Mouse (Mus musculus) bone marrow, adult 2 months (tissue): ENCODE measurements at regions not wholly inside any gene's neighbourhood (a gene's known extent, or its start where the extent isn't known, plus 50 kb on each side); places are given as distances from the start of the nearest gene placed in this dataset.

Experiments used
- CTCF ChIP-seq: fragments of 200-500 bp; IDR thresholded peaks from 2 replicates; pipeline ENCODE4 v1.5.1; 2011; ENCODE audit warnings: low read length, control low read depth; ENCODE audit not compliant: control insufficient read depth, insufficient read depth
- POLR2A ChIP-seq: fragments of 200-500 bp; IDR thresholded peaks from 2 replicates; pipeline ENCODE4 v1.6.1; 2011; ENCODE audit warnings: low read depth, mild to moderate bottlenecking, control low read depth, low read length, borderline replicate concordance; ENCODE audit not compliant: control insufficient read depth

DNA sequence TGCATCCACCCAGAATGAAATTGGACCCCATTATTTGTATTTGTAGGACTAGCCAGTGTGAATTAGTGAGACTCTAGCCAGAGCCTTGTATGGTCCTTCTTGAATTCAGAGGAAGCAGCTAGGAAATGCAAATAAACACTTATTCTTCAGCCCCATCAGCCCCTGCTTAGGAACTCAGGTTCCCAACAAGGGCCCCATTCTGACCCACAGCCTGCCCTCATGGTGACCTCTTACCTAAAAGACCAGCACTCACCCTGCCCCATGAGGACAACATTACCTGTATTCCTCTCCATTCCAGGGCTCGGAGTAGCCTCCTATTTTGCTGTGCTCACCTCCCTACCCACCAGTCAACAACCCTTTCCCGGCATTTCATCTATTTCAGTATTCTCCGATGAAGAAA is 283.6 kb upstream of the Noct start:
- TF ChIP-seq CTCF (no peak), POLR2A (no peak)
